Mouse (Mus musculus) midbrain, embryonic 13.5 days (tissue): Measurements from ENCODE around the gene Prkch. TPM values are rescaled to one million over a fixed set of nuclear protein-coding genes. Genes with fewer than 3 reads are reported as not detected.
A peak's percentile ranks its signal among the peaks of the same experiment; 100 is the strongest.
"Not testable (repeated sequence)": the region's sequence is repeated elsewhere in the genome, so short reads cannot be mapped to it uniquely, and the experiment has no call there.

Experiments
- ATAC-seq: fragments of 200-750 bp; cut with Nextera tagmentation; 2 replicates; pipeline ENCODE4 v1.8.0; 2017; ENCODE audit warnings: mild to moderate bottlenecking, moderate TSS enrichment, moderate library complexity
- H3K27ac ChIP-seq: fragments of 300-500 bp; sonication (generic); 2 replicates; pipeline ENCODE4 v1.5.1; 2015; ENCODE audit warnings: inconsistent platforms, mild to moderate bottlenecking, moderate library complexity
- H3K27me3 ChIP-seq: fragments of 300-500 bp; sonication (generic); 2 replicates; pipeline ENCODE4 v1.6.1; 2015; ENCODE audit warnings: mild to moderate bottlenecking, inconsistent platforms
- H3K36me3 ChIP-seq: fragments of 300-500 bp; sonication (generic); 2 replicates; pipeline ENCODE4 v1.6.1; 2015; ENCODE audit warnings: mild to moderate bottlenecking, inconsistent platforms
- H3K4me1 ChIP-seq: fragments of 300-500 bp; sonication (generic); replicated peaks from 2 replicates; pipeline ENCODE4 v1.6.1; 2015; ENCODE audit warnings: inconsistent platforms
- H3K4me2 ChIP-seq: fragments of 300-500 bp; sonication (generic); replicated peaks from 2 replicates; pipeline ENCODE4 v1.6.1; 2015; ENCODE audit warnings: moderate library complexity, mild to moderate bottlenecking, inconsistent platforms
- H3K4me3 ChIP-seq: fragments of 300-500 bp; sonication (generic); replicated peaks from 2 replicates; pipeline ENCODE4 v1.5.1; 2015; ENCODE audit warnings: mild to moderate bottlenecking, inconsistent platforms
- H3K9ac ChIP-seq: fragments of 300-500 bp; sonication (generic); replicated peaks from 2 replicates; pipeline ENCODE4 v1.6.1; 2015; ENCODE audit warnings: mild to moderate bottlenecking, inconsistent platforms
- H3K9me3 ChIP-seq: fragments of 300-500 bp; sonication (generic); 2 replicates; pipeline ENCODE4 v1.6.1; 2016; ENCODE audit warnings: mild to moderate bottlenecking, inconsistent platforms
- WGBS: fragments of 180-500 bp; shearing (Covaris S2); methylation state at CpG from one replicate; pipeline ENCODE4 v1.1.7; 2015; 5-methylcytosine and 5-hydroxymethylcytosine counted together
- polyA plus RNA-seq: library from polyadenylated mRNA; unstranded; fragments of >200 nt; fragmentation: Nextera tagmentation; extraction: Ambion mirVana; gene quantifications from 2 replicates; pipeline ENCODE4 v1.2.1, GENCODE M21; 2015

Gene Prkch
- polyA plus RNA-seq, 1 experiment from 2014 or later, result 5.5 TPM

DNA sequence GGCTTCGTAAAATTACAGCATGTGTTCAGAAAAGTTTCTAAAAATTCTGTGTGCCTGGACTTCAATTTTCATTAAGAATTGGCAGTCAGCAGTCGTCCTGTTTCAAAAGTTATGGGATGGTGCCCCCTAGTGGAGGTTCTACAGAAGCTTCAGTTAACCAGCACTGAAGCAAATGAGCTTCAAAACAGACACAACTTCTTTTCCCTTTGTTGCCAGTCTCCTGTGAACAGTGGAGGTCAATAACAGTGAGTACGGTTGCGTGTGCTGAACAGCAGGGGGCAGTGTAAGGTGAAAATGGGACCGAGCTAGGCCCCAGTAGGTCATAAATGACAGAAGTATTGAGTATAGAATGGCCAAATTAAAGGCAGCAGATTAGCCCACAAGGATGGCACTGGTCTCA lies 30.4 kb upstream of the Prkch start:
- Histone ChIP-seq H3K27ac (no peak overlapping the region), H3K4me1 (no peaks in the 10 kb centered on the region), H3K27me3 (peaks cover 24% of the 10 kb centered on the region), H3K4me3 (no peak overlapping the region), H3K4me2 (no peak overlapping the region), H3K36me3 (no peaks in the 10 kb centered on the region), H3K9me3 (no peaks in the 10 kb centered on the region), H3K9ac (no peak overlapping the region)
- 7% methylated on average over 5 of the region's 5 CpGs for WGBS
- peak; percentile 80 for ATAC-seq

DNA sequence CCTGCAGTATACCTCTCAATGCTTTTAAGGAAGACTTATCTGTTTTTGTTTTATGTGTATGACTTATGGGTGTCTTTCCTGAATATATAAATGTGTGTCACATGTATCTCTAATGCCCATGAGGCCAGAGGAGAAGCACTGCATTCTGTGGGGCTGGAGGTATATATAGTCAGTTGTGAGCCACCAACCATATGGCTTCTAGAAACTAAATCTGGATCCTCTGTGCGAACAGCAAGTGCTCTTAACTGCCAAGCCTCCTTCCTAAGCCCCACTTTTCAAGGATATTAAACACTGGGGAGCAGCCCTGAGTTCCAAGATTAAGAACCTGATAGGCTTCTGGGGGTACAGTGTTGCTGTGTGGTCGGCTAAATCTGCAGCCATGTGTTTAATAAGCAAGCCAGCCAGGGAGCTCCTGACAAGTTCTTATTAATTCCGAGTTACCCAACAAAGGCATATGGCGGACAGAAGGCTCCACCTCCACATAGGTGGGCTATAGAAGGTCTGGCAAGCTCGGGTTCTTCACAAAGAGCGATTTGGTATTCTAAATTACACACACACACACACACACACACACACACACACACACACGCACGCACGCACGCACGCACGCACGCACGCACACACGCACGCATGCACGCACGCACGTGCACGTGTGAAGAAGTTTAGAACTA lies 25.9 kb upstream of the Prkch start:
- 92% methylated on average over 20 of the region's 20 CpGs for WGBS
- no peak overlapping the region for H3K4me2 ChIP-seq
- H3K4me1 ChIP-seq, result no peaks in the 10 kb centered on the region
- no peaks in the 10 kb centered on the region for H3K36me3 ChIP-seq
- no peaks in the 10 kb centered on the region for H3K27me3 ChIP-seq
- H3K27ac ChIP-seq, result no peak overlapping the region
- ATAC-seq, result no peak
- H3K4me3 ChIP-seq, result no peak overlapping the region
- no peaks in the 10 kb centered on the region for H3K9me3 ChIP-seq
- no peak overlapping the region for H3K9ac ChIP-seq

DNA sequence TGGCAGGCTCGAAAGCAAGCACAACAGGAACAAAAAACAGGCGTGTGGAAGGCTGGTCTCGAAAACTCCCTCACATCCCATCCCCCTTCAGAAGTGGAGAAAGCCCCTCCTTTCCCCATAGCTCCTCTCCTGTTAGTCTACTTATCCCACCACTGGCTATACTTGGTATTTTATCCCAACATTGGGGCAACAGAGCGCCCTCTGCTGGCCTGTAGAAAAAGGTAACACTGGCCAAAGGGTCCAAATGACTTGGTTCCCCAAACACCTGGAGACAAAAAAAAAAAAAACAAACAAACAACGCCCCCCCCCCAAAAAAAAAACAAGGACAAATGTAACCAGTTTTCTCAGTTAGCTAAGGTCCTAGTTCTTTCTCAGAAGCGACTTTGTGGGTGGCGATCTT lies 24.5 kb upstream of the Prkch start:
- Histone ChIP-seq H3K27me3 (no peaks in the 10 kb centered on the region), H3K9ac (no peak overlapping the region), H3K36me3 (no peaks in the 10 kb centered on the region), H3K4me1 (peaks cover 4% of the 10 kb centered on the region; the same call in 1 of the 2 replicates), H3K4me3 (no peak overlapping the region), H3K9me3 (no peaks in the 10 kb centered on the region), H3K4me2 (no peak overlapping the region), H3K27ac (no peak overlapping the region)
- WGBS, result 49% methylated on average over 7 of the region's 7 CpGs
- ATAC-seq, result no peak

DNA sequence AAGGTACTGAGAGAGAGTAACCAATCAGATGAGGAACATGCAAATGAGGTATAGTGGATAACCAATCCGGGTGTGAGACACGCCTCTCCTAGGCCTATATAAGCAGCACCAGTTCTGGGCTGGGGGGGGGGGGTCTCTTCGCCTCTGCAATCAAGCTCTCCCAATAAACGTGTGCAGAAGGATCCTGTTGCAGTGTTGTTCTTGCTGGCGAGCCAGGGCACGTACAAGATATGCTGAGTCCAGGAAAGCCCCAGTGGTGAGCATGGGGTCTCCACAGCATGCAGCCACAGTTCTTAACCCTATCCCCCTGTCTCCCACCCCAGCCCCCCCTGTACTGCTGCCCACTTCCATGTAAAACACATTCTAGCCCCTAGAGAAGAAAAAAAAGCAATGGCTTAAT lies 21.5 kb upstream of the Prkch start:
- H3K9me3 ChIP-seq, H3K4me3 ChIP-seq, H3K4me2 ChIP-seq, H3K27ac ChIP-seq, H3K36me3 ChIP-seq, H3K27me3 ChIP-seq, H3K9ac ChIP-seq, H3K4me1 ChIP-seq, ATAC-seq: not testable (repeated sequence)
- WGBS, result 85% methylated on average over 6 of the region's 6 CpGs

DNA sequence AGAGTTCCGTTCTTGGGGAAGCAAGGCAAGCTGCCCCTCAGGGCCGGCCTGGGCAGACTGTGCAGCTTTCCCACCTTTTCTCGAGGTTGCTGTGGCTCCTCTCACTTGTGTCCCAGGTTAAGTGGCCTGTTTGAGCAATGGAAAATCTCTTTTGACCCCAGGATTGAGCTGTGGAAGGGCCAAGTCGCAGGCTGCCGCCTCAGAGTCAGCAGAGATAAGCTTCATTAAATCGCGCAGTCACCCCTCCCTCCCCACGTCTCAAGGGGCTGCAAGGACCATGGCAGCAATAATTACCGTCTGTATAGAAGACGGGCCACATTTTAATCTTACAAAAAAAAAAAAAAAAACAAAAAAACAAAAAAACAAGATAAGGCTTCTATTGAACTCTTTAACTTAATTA lies 20.4 kb upstream of the Prkch start:
- Histone ChIP-seq H3K9ac (no peak overlapping the region), H3K27ac (no peak overlapping the region), H3K4me1 (peaks cover 4% of the 10 kb centered on the region), H3K36me3 (no peaks in the 10 kb centered on the region), H3K4me3 (no peak overlapping the region), H3K27me3 (peaks cover 9% of the 10 kb centered on the region; the same call in 1 of the 2 replicates), H3K9me3 (no peaks in the 10 kb centered on the region), H3K4me2 (no peak overlapping the region)
- WGBS, result 8% methylated on average over 10 of the region's 10 CpGs
- ATAC-seq, result no peak

DNA sequence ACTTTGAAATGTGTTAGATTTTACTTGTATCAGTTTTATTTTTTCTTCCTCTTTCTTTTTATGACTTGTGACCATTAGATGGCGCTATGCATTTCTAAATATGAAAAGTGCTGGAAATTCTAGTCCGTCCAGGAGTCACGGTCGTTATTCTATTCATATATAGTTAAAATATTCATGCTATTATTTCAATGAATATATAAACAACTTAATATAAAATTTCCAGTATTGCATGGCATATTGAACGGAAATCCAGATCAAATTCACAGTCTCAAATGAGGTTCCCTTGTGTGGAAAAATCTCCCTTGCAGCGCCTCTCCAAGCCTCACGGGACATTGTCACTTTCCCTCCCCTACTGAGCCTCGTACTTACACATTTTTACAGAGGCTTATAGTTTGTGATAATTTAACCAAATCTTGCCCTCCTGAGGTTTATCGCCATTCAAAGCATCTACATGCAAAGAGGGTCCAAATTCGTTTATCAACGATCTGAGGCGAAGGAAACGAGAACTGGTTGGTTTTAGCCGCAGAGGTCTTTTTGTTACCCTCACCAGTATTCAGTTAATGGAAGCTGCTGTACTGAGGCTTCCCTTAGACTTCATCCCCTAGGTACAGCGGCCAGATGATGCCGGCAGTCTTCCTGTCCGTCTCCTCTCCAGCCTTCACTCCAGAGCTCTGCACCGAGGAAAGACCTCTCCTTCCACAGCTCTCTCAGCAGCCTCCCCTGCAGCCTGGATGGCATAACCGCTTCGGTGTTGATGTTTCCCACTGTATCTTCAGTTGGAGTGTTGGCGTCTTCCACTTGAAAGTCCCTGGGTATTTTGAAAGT lies 19.6 kb upstream of the Prkch start:
- WGBS, result 17% methylated on average over 21 of the region's 21 CpGs
- peaks cover 4% of the 10 kb centered on the region for H3K4me1 ChIP-seq
- H3K9me3 ChIP-seq, result no peaks in the 10 kb centered on the region
- peak overlapping the region; percentile 10; the same call in 1 of the 2 replicates for H3K9ac ChIP-seq
- H3K27ac ChIP-seq, result no peak overlapping the region
- 0 out of 2 replicates have a peak, but pooled peaks have one; percentile 62 for ATAC-seq
- H3K36me3 ChIP-seq, result no peaks in the 10 kb centered on the region
- peaks cover 9% of the 10 kb centered on the region; the same call in 1 of the 2 replicates for H3K27me3 ChIP-seq
- peak overlapping the region; percentile 31 for H3K4me3 ChIP-seq
- H3K4me2 ChIP-seq, result peak overlapping the region; percentile 56

DNA sequence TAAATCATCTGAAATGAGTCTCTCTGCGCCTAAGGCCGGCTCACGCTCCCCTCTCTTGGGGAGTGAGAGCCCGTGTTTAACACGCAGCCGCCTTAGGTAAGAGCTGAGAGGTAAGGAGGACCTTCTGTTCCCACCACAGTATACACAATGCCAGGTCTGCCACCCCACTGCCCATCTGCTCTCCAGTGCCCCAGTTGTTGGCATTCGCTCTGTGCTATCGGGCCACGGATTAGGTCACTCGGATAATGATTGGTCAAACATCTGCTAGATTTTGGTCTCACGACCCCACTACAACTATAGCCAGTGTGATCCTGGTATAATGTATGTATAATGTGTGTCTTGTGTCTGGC lies 19.0 kb upstream of the Prkch start:
- Histone ChIP-seq H3K4me3 (peak overlapping the region; percentile 31), H3K9me3 (no peaks in the 10 kb centered on the region), H3K9ac (peak overlapping the region; percentile 10; the same call in 1 of the 2 replicates), H3K36me3 (no peaks in the 10 kb centered on the region), H3K27me3 (peaks cover 9% of the 10 kb centered on the region; the same call in 1 of the 2 replicates), H3K4me1 (peaks cover 4% of the 10 kb centered on the region), H3K27ac (no peak overlapping the region), H3K4me2 (peak overlapping the region; percentile 56)
- 65% methylated on average over 11 of the region's 11 CpGs for WGBS
- ATAC-seq, result peak; percentile 50; the same call in 1 of the 2 replicates

DNA sequence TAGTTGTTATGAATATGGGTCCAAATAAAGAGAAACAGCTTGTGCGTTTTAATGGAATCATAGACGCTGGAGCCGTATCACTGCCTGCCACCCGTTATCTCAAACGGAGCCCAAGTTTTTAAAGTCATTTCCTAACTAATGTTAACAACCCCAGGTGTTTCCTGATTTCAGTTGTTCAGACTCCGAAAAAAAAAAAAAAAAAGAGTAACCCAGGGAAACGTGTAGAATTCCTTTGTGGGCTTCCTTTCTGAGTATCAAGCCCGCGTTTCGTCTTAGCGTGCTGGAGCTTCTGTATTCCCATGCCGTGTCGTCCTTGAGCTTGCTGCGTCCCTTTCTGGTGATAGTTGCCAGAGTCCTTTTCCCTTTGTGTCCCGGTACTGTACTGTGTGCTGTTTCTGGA lies 10.0 kb upstream of the Prkch start:
- H3K4me1 ChIP-seq, result no peaks in the 10 kb centered on the region
- H3K27me3 ChIP-seq, result no peaks in the 10 kb centered on the region
- no peak for ATAC-seq
- no peaks in the 10 kb centered on the region for H3K36me3 ChIP-seq
- H3K9ac ChIP-seq, result no peak overlapping the region
- no peak overlapping the region for H3K4me2 ChIP-seq
- WGBS, result 73% methylated on average over 15 of the region's 15 CpGs
- H3K9me3 ChIP-seq, result no peaks in the 10 kb centered on the region
- H3K4me3 ChIP-seq, result no peak overlapping the region
- H3K27ac ChIP-seq, result no peak overlapping the region

DNA sequence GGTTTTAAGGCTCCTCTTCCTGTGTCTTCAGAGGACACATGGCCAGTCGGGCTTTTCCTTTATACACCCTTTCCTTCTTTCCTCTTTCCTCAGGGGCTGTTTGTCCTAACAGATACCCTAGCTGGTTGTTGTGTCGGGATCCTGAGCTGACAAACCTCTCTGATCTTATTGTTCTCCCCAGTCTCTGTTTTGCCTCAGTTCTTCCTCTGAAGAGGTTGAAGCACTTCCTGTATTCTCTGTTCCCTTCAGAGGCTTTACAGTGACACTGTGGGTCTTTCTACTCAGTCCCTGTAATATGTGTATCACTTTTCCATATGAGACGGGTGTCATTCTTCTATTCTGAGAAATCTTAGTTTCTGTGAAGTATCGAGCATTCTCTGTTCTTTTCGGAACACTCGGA lies 6.5 kb upstream of the Prkch start:
- no peaks in the 10 kb centered on the region for H3K36me3 ChIP-seq
- H3K27me3 ChIP-seq, result peaks cover 4% of the 10 kb centered on the region; the same call in 1 of the 2 replicates
- no peaks in the 10 kb centered on the region for H3K9me3 ChIP-seq
- 79% methylated on average over 6 of the region's 6 CpGs for WGBS
- H3K9ac ChIP-seq, result no peak overlapping the region
- no peak overlapping the region for H3K27ac ChIP-seq
- no peak overlapping the region for H3K4me2 ChIP-seq
- no peak for ATAC-seq
- no peak overlapping the region for H3K4me3 ChIP-seq
- H3K4me1 ChIP-seq, result no peaks in the 10 kb centered on the region

DNA sequence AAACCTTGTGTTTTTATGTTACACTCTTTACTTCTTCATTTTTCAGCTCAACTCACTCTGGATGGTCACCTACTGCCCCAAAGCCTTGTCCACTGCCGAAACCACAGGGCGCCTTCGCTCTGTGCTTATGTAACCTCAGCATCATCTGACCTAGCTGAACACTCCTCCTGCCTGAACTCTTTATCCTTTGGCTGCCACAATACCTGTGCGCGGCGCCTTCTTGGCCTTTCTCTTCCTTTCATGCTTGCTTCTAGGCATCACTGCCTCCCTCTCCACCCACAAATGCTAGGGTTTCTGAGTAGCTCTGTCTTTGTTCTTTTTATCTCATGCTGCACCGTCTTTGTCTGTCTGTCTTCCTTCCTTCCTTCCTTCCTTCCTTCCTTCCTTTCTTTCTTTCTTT lies 3.8 kb upstream of the Prkch start:
- Histone ChIP-seq H3K9me3 (no peaks in the 10 kb centered on the region), H3K4me3 (no peak overlapping the region), H3K9ac (no peak overlapping the region), H3K27me3 (peaks cover 26% of the 10 kb centered on the region), H3K36me3 (no peaks in the 10 kb centered on the region), H3K27ac (no peak overlapping the region), H3K4me1 (peaks cover 15% of the 10 kb centered on the region; the same call in 1 of the 2 replicates), H3K4me2 (no peak overlapping the region)
- 76% methylated on average over 7 of the region's 7 CpGs for WGBS
- ATAC-seq, result no peak

DNA sequence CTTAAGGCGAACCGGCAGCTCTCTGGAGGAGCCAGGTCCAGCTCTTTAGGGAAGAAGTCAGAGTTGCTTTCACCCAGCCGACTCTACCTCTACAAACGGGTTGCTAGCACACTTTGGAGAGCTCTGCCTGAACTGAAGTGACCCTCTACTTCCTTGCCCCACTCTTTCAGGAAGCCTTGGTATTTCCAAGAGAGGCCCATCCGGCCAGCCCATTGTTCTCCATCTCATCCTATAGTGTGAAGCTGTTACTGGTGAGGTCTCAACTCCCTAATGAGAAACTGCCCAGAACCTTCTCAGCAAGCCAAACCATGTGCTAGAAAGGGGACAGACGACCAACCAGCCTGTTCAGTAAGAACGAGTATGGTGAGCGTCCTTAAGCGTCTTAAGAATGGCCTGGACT lies 1.3 kb upstream of the Prkch start:
- Histone ChIP-seq H3K9ac (no peak overlapping the region), H3K27me3 (peaks cover 41% of the 10 kb centered on the region), H3K4me3 (no peak overlapping the region), H3K4me1 (peaks cover 20% of the 10 kb centered on the region; the same call in 1 of the 2 replicates), H3K4me2 (no peak overlapping the region), H3K9me3 (no peaks in the 10 kb centered on the region), H3K36me3 (no peaks in the 10 kb centered on the region), H3K27ac (no peak overlapping the region)
- no peak for ATAC-seq
- WGBS, result 75% methylated on average over 9 of the region's 9 CpGs

DNA sequence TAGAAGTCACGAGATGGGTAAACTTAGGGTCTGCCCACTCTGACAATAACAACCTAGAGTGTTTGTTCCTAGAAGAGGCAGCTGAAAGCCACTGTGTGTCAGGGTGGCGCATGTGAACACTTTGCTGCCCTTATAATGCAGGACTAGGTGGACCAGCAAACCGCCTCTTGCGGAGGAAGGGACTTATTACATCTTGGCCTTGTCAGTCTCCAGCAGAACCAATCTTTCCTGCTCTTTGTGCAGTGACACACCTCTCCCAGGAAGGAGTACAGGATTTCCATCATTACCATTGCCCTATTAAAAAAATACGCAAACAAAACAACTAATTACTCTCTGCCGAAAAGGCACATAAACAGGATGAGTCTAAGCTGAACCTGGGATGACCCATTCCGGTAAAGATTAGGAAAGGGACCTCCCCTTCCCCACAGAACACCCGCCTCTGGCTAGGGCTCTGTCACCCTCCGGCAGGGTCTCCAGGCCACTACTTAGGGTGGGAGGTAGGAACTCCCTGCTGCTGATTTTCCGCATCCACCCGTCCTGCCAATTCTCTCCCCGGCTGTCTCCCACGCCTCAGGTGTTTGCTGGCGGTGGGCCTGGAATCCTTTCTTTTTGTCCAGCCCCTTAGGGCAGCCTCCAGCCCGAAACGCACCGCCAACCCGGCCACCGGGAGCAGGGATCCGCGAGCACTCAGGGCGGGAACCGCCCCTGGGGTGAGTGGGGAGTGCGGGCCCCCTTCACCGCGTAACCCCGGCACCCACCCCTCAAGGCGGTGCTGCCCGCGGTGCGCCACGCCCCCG lies 585 bp upstream of the Prkch start:
- Histone ChIP-seq H3K4me3 (peak overlapping the region; percentile 71), H3K4me1 (peaks cover 20% of the 10 kb centered on the region; the same call in 1 of the 2 replicates), H3K9me3 (no peaks in the 10 kb centered on the region), H3K36me3 (no peaks in the 10 kb centered on the region), H3K9ac (peak overlapping the region; percentile 82), H3K4me2 (peak overlapping the region; percentile 91), H3K27me3 (peaks cover 45% of the 10 kb centered on the region), H3K27ac (peak overlapping the region; percentile 44)
- ATAC-seq, result peak; percentile 68
- 4% methylated on average over 33 of the region's 33 CpGs for WGBS
